Mouse (Mus musculus): Measurements from ENCODE around the gene Ivd. TPM values are rescaled to one million over a fixed set of nuclear protein-coding genes. Genes with fewer than 3 reads are reported as not detected.

The Ivd gene
- total RNA-seq (2015) (25.9 and 29.6 TPM in 2 replicates), total RNA-seq (2017) (37.4 and 39.7 TPM in 2 replicates)

DNA sequence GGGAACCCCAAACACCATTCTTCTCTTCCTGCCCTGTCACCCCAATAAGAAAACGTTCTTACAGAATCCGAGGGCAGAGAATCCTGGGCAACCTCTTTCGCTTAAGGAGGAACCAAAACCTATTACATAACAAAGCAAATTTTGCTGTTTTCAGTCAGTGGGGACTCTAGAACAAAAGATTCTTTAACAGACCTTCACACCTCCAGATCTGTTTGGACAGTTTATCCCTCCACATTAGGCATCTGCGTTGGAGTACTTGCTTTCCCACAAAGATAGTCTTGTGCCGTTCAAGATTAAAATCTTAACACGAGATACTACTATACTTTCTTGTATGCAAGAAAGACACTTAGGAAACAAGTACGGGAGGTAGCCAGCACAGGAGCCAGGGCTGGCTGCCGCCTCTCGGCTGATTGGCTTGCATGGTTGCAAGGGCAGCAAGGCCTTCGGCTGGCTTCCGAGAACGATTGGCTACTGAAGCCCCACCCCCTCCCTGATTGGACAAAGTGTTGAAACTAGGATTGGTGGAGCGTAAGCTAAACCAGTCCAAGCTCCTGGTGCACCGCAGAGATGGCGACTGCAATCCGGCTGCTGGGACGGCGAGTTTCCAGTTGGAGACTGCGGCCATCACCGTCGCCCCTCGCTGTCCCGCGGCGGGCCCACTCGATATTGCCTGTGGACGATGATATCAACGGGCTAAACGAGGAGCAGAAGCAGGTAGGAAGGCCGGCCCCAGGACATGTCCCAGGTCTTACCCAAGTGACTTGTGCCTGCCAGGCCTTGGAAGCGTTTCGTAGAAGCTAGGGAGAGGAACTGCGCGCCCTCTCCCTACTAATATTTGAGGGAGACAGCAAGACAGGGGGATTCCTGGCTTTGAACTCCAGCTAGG is at the start of gene Ivd:
Ivd (plus strand) TSS at position 501 of the 886 bp plus-strand sequence.
- ATAC-seq (replicated peaks; ENCODE audit: poor library complexity), result peak; percentile 100

DNA sequence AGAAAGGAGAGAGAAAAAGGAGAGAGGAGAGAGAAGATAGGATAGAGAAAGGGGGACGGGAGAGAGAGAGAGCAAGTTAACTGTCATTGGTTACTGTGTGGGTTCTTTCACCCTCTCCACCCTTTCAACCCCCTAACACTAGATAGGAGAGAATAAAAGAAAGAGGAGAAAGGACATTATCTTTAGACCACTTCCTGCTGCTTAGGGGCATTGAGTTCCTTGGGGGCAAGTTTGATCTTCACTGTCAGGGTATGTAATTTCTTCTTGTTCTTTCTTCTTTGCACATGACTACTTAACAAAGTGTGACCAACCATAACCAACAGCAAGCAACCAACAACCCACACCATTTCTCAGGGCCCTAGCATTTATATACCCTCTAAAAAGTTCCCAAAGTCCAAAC is 49.0 kb upstream of the Ivd start:
- no peak for ATAC-seq (replicated peaks; ENCODE audit: poor library complexity)

DNA sequence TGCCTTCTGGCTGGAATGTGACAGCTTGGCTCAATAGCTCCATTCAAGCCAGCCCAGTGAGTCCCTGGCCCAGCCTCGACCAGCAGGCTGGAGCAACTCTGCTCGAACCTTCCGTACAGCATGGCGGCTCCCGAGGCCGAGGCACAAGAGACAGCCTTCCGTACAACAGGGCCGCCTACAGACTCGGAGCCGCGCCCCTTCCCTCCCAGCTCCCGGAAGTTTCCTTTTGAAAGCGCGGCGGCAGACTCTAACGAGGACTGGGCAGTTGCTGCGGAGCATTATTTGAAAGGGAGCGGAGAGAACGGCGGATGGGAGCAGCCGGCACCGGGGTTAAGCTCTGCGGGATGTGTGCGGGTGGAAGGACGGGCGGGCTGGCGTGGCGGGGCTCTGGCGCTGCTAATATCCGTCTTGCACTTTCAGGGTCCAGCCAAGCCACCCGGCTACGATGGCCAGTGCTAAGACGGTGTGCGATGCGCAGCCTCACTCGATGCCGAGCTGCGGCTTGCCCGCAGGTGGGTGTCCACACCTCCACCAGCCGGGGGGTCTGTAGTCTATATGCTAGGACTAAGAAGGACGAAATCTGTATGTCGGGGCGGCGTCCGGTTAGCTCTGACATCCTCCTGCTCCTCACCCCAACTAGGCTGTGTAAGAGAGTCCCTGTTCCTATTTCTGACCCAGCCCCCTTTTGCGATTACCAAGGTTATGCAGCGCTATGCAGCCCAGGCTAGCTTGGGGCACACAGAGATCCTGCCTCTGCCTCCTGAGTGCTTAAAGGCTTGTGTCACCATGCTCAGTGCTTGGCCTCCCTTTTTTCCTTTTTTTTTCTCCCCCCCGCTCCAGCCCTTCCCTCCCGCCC is 47.5 kb upstream of the Ivd start, which contains the start of gene Knstrn:
Knstrn (plus strand) TSS at position 23 of the 856 bp plus-strand sequence.
- ATAC-seq (replicated peaks; ENCODE audit: poor library complexity), result peak; percentile 99

DNA sequence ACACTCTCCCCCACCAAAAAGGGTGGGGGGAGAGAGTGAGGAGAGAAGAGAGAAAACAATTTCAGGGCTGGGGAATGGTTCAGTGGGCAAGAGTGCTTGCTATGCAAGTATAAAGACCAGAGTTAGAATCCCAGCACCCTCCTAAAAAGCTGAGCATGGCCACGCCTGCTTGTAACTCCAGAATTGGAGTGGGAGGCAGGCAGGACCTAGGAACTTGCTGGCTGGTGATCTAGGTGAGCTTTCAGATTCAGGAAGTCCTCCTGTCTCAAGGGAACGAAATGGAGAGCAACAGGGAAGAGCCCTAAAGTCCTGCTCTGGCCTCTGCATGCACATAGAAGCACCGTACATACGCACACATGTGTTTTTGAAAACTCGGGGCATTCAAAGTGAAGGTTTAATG is 39.0 kb upstream of the Ivd start:
- ATAC-seq (replicated peaks; ENCODE audit: poor library complexity), result no peak

DNA sequence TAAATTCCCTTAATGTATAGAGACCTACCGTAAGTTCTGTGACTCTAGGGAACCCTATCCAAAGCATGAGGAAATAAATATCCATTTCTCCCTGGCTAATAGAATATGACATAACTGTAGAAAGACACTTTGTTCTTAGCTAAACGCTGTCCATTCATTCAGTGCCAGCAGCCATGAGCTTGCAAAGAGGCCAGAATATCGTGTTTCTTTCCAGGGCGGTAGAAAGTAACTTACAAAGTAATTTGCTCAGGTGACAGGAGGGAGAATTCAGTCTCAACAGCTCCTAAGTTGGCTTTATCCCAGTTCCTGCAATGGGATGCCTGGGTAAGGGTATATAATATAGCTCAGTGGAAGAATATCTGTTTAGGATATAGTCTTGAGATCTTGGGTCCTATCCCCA is 37.4 kb upstream of the Ivd start:
- no peak for ATAC-seq (replicated peaks; ENCODE audit: poor library complexity)

DNA sequence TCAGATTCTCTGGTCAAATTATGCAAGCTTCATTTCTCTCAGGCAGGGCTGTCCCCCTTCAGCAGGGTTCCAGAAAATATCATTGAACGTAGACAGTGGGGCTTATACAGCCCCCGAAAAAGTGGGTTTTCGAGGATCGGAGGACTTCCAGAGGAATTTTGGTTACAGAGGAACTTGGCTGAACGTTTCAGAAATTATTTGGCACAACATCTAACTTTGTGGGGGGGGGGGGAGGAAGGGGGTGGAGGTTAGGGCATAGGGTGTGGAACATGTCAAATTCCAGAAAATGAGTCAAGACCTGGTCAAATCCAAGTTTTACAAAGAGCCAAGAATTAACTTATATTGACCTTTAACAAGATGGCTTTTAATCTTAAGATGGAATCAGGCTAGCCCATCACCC is 32.7 kb upstream of the Ivd start:
- ATAC-seq (replicated peaks; ENCODE audit: poor library complexity), result no peak

DNA sequence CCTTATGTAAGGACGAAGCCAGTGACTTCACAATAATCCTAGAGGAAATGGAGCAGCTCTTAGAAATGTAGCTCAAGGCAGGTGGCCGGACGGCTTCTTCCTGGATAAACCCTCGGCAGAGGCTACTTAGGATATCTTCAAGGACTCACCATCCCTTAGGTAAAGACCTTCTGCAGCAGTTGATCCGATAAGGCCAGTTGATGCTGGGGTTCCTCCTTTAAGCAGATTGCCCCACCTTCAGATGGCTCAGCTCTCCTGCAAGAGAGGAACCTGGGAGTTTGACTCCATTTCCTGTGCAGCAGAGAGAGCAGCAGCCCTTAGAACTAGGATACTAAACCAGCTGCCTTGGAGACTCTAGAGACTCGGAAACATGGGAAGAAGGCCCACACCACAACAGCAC is 27.7 kb upstream of the Ivd start:
- peak; percentile 50; the same call in 1 of the 2 replicates for ATAC-seq (replicated peaks; ENCODE audit: poor library complexity)

DNA sequence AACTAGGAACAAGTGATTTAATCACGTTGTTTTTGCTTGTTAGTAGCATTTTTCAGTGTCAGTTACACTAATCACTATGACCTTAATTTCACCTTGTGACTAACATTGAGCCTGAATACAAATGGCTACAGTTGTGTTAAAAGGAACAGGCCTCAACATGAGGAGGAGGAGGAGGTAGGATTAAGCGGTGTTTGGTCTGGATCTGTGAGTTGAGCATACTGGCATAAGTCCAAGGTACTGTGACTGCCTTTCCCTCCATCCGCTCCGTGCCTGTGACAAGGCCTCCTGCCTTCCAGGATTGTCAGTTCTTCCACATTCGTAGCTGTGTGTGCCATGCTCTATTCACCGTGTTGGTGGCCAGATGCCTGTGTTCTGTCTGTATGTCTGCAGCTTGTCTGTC is 26.6 kb upstream of the Ivd start:
- ATAC-seq (replicated peaks; ENCODE audit: poor library complexity), result no peak

DNA sequence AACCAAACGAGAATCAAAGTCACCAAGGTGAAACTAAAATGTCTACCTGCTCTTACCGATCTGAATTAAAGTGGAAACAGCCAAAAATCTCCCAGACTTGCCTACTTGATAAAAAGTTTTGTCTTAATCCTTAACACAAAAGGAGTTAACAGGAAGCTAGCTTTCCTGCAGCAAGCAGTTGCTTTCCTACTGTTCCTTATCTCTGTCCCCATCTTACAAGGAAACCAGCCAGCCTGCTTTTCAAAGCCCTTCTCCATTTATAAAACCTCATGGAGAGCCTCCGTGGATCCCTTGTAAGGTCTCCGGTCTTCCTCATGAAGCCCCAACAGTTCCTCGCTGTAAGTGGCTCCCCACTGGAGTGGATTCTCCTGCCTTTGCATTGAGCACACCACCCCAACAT is 23.4 kb upstream of the Ivd start:
- no peak for ATAC-seq (replicated peaks; ENCODE audit: poor library complexity)

DNA sequence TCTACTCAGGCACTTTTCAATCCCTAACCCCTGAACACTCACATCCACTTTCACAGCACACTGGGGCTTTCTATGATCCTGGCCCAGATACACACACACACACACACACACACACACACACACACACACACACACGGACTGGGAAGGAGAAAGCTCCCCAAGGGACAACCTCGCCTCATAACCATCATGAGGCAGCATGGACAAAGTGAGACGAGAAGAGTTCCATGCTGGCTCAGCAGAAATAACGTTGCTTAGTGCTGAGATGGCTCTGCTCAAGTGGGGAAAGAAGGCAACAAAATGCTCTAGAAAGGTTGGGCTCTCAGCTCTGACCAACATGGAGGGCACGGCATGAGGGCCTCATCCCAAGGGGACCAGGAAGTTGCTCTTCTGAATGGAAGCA is 20.6 kb upstream of the Ivd start:
- no peak for ATAC-seq (replicated peaks; ENCODE audit: poor library complexity)

DNA sequence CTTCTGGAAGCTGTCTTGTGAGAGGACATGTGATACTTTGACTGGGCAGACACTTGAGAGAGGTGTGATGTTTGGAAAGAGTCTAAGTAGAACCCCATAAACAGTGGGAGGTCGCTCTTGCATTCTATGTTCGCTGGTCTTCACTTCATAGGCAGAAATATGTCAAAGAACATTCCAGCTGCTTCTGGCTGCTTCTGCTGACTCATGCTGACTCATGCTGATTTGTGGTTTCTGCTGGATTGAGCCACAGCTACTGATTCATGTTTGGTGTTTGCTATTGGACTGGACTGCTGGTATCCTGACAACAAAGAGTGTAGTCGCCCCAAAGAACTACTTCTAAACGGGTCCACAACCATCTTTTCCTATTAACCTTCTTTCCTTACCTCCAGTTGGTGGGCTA is 20.0 kb upstream of the Ivd start:
- ATAC-seq (replicated peaks; ENCODE audit: poor library complexity), result no peak

DNA sequence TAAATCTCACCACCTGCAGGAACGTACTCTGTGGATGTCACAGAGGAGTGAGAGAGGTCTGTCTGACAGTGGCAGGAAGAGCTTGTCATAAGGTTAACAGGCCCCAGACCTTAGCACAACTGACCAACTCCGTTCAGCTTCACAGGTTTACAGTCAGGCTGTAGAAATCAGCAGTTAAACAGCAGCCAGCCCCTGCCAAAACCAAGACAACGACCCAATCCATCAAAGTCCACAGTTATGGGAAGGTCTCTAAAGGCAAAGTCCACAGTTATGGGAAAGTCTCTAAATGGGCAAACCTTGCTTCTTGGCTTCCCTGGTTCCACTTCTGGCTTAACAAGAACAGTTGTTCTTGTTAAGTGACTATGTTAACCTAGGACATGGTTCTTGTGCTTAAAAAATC is 17.3 kb upstream of the Ivd start:
- no peak for ATAC-seq (replicated peaks; ENCODE audit: poor library complexity)

DNA sequence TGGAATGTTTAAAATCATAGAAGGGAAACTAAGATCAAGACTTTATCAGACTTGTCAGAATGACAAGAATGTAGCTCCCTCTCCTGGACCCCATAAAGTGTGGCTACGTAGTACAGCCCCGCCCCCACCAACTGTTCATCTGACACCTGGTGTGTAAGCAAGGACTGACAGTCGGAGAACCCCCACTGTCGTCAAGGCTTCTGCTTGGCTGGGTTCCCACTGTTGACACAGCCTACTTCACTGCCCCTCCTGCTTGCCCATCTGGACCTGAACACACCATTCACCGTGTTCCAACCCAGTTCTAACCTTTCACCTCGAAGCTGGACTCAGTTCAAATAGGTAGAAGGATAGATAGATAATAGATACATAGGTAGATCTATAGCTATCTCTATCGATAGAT is 15.5 kb upstream of the Ivd start:
- ATAC-seq (replicated peaks; ENCODE audit: poor library complexity), result peak; percentile 55

DNA sequence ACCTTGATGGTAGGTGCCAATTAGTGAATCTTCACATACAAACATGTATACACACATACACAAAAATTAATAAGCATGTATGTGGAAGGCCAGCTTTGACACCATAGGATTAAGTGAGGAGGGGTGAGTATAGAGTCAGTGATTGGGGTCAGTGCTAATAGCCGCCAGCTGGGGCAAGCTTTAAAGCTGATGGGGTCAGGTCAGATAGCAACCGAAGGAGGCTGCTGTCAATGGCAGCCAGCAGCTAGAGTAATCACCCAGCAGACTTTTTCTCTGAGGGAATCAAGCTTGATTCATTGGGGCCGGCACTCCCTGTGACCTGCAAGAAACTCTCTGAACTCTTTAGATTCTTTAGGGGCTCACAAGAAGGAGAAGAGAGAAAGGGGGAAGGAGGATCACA is 10.0 kb upstream of the Ivd start:
- ATAC-seq (replicated peaks; ENCODE audit: poor library complexity), result no peak

DNA sequence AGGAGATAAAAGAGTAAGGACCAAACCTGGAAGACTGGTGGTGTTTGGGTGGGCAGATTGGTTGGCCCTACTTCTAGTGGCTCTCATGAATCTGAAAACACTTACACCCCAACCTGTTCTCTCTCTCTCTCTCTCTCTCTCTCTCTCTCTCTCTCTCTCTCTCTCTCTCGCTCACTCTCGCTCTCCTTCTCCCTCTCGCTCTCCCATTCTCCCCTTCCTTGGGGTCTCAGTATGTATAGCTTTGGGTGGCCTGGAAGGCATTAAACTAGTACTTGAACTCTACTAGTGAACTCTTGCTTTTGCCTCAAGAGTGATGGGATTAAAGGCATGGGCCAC is 554 bp downstream of the Ivd start:
- no peak for ATAC-seq (replicated peaks; ENCODE audit: poor library complexity)

DNA sequence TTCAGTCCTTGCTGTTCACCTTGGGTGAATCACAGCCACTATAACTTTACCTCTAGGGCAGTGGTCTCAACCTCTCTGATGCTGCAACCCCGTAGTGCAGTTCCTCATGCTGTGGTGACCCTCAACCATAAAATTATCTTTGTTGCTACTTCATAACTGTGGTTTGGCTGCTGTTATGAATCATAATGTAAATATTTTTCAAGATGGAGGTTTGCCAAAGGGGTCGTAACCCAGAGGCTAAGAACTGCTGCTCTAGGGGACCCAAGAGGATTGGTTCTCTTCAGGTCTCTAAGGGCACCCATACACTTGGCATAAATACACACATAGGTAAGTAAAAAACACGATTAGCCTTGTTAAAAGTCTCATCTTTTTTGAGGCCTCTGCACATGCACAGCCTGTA is 8.8 kb downstream of the Ivd start:
- ATAC-seq (replicated peaks; ENCODE audit: poor library complexity), result no peak

DNA sequence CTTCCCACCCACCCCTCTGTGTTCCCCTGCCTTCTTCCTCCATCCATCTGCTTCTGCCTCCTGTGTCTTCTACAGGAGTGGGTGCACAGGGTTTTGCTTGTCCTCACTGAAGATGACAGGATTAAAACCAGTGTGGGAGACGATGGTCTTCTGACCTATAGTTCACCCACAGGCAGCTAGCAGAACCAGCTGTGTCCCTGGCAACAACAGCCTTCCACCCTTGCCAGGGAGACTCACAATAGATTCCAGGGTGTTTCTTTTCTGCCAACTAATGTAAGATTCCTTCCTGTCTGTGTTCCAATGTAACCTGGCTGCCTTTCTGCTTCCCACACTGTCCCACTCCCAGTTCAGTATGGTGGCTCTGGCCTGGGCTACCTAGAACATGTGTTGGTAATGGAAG is 9.3 kb downstream of the Ivd start:
- no peak for ATAC-seq (replicated peaks; ENCODE audit: poor library complexity)

DNA sequence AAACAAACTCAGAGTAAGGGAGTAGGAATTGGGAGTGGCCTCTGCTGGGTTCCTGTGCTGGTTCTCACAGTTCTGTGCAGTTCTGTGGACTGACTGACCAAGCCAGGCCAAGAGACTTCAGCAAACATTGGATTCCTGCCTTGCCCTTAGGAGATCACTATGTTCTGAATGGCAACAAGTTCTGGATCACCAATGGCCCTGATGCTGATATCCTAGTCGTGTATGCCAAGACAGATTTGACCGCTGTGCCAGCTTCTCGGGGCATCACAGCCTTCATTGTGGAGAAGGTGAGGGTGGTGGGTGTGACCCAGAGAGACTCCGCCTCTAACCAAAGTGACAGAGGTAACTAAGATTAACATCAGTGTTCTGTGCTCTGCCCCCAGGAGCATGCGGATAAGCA is 11.3 kb downstream of the Ivd start:
- no peak for ATAC-seq (replicated peaks; ENCODE audit: poor library complexity)

DNA sequence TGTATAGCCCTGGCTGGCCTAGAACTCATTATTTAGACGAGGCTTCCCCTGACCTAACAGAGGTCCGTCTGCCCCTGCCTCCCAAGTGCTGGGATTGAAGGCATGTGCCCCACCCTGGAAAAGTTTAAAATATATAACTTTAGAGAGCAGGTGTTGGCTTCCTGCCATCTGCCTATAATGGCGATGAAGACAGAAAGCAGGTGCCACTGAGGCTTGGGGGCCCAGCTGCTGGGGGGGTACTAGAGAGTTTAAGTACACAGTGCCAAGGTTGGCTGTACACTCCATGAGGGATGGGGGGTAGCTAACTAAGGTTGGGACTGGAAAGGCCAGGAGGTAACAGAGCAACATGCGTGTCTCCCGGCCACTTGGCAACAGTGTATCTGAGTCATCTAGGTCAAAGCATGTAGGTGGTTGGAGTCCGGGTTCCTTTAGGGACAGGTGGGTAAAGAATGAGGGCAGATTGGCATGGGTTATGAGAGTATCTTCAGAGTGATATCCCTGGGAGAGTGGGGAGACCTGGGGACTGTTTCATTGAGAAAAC is 12.2 kb downstream of the Ivd start:
- ATAC-seq (replicated peaks; ENCODE audit: poor library complexity), result no peak

DNA sequence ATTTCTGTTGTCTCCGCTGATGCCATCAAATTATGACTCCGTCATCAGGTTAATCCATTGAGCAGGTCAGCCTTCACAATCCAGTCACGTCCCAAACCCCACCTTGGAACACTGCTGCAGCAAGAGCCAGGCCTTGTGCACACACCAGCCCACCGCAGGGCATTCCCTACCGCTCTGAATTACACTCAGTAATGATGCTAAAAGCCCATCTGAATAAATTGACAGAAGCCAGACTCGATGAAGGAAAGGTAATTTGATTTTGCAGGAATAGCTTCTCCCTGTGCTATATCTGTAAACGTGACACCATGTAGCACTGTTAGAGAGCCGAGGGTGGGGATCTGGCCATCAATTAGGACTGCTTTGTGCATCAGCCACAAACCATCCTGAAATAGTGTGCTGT is 13.6 kb downstream of the Ivd start:
- no peak for ATAC-seq (replicated peaks; ENCODE audit: poor library complexity)

DNA sequence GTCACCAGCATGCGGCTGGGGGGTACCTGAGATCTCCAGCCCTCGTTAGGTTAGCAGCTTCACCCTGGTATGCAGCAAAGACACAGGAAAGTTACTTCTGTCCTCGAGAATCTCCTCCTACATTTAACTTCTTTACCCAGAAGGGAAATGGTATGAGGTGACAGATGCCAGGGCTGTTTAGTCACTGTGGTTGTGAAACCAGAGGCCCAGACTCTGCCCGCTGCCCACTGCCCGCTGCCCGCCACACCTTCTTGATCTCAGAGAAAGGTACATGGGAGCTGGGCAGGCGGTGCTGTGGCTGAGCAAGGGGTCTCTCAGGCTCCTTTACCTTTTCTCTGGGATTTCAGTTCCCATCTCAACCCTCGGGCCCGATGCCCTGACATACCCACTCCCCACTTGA is 14.7 kb downstream of the Ivd start:
- no peak for ATAC-seq (replicated peaks; ENCODE audit: poor library complexity)

DNA sequence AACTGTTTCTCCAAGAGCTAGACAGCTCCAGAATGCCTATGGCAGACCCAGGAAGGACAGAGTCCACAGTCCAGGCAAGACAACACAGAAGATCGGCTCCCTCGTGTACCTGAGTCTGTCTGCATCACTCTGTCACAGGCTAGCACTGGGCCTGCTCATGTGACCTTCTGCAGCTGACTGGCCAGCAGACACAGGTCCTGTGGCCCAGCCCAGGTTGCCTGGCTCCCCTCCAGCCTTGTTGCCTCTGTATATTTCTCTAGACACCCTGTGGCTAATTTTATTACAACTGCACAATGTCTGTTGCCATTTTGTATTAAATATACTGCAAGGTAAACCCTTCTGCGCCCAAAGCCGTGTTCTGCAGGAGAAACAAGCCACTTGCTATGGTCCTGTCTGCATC is 19.3 kb downstream of the Ivd start:
- ATAC-seq (replicated peaks; ENCODE audit: poor library complexity), result no peak

Data from megakaryocyte progenitor cell, adult 5-6 weeks (primary cell).